Mouse (Mus musculus): ENCODE data around the gene Slc10a4. TPM values are rescaled to one million over a fixed set of nuclear protein-coding genes. Genes with fewer than 3 reads are reported as not detected.

Gene Slc10a4
- polyA plus RNA-seq, 1 experiment from 2014 or later: 1.9 TPM

DNA sequence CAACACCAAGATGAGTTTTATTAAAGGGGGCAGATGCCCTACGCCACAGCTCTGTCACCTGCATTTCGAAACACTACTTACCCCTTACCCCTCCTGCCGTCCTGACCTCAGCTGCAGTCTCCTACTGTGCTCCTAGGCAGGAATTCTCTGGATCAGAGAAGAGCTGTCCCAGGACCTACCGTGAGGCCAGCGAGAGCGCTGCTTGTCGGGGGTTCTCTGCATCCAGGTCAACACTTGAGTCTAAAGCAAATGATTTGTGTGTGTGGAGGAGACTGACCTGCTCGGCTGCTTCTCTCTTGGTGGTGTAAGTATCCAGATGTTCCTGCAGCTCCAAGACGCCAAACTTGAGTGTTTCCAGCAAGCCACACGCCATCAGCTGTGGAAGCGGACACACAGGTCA lies 25.8 kb downstream of the Slc10a4 start:
- Histone ChIP-seq H3K9me3 (ENCODE audit: control insufficient read depth, low read length) (no peaks in the 10 kb centered on the region), H3K4me3 (ENCODE audit: low read depth, low read length) (no peak overlapping the region), H3K4me2 (ENCODE audit: low read depth, low read length) (no peak overlapping the region), H3K36me3 (ENCODE audit: control insufficient read depth, insufficient read depth, low read length) (peaks cover 56% of the 10 kb centered on the region), H3K9ac (ENCODE audit: low read depth, low read length) (no peak overlapping the region), H3K27ac (replicated peaks; ENCODE audit: low read depth, low read length) (no peak overlapping the region), H3K4me1 (ENCODE audit: control insufficient read depth, insufficient read depth, low read length) (no peaks in the 10 kb centered on the region), H3K27me3 (replicated peaks; ENCODE audit: control insufficient read depth, insufficient read depth, low read length) (no peaks in the 10 kb centered on the region)
- DNase-seq (ENCODE audit: low spot score) (no peak), ATAC-seq (ENCODE audit: low read depth) (no peak)
- 87% methylated on average over 11 of the region's 11 CpGs for whole genome bisulfite sequencing

DNA sequence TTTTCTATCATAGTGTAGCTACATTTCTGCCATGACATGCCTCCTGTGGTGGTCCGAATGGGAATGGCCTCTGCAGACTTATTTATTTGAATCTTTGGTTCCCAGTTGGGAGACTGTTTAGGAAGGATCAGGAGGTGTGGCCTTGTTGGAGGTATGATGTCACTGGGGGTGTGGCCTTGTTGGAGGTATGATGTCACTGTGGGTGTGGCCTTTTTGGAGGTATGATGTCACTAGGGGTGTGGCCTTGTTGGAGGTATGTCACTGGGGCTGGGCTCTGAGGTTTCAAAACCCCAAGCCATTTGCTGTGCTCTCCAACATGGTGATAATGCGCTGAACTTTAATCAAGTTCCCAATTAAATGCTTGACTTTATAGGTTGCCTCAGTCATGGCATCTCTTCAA lies 37.4 kb downstream of the Slc10a4 start:
- Histone ChIP-seq H3K27ac (replicated peaks; ENCODE audit: low read depth, low read length) (no peak overlapping the region), H3K4me1 (ENCODE audit: control insufficient read depth, insufficient read depth, low read length) (no peaks in the 10 kb centered on the region), H3K4me2 (ENCODE audit: low read depth, low read length) (no peak overlapping the region), H3K9me3 (ENCODE audit: control insufficient read depth, low read length) (no peaks in the 10 kb centered on the region), H3K36me3 (ENCODE audit: control insufficient read depth, insufficient read depth, low read length) (peaks cover 57% of the 10 kb centered on the region), H3K27me3 (replicated peaks; ENCODE audit: control insufficient read depth, insufficient read depth, low read length) (no peaks in the 10 kb centered on the region), H3K9ac (ENCODE audit: low read depth, low read length) (no peak overlapping the region), H3K4me3 (ENCODE audit: low read depth, low read length) (no peak overlapping the region)
- WGBS: 98% methylated on average over 2 of the region's 2 CpGs
- DNase-seq (ENCODE audit: low spot score) (no peak), ATAC-seq (ENCODE audit: low read depth) (no peak)

DNA sequence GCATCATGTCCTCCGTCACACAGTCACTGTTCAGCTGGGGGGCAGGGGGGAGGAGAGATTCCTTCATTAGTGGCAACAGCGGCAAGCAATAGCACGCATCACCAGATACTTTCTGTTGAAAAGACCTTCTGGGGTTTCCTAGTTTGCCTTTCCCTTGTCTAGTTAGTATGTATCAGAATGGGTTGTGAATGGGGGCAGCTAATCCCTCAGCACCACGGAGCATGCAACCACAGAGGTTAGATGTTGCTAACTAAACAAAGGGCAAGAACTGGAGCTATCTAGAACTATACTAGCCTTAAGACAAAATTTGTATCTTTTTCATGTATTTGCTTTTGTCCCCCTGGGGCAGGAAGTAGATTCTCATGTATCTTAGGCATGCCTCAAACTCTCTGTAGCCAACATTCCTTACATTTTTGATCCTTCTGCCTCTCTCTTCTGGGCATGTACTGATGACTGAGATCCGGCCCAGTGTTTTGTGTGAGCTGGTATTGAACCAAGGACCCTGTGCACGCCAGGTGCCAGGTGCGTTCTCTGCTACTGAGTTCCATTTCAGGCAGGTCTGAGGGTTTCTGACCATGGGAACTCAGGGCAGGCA lies 41.1 kb downstream of the Slc10a4 start:
- DNase-seq (ENCODE audit: low spot score) (no peak), ATAC-seq (ENCODE audit: low read depth) (0 out of 2 replicates have a peak, but pooled peaks have one; percentile 33)
- Histone ChIP-seq H3K4me2 (ENCODE audit: low read depth, low read length) (no peak overlapping the region), H3K9ac (ENCODE audit: low read depth, low read length) (no peak overlapping the region), H3K36me3 (ENCODE audit: control insufficient read depth, insufficient read depth, low read length) (peaks cover 85% of the 10 kb centered on the region), H3K27ac (replicated peaks; ENCODE audit: low read depth, low read length) (no peak overlapping the region), H3K9me3 (ENCODE audit: control insufficient read depth, low read length) (no peaks in the 10 kb centered on the region), H3K4me3 (ENCODE audit: low read depth, low read length) (no peak overlapping the region), H3K27me3 (replicated peaks; ENCODE audit: control insufficient read depth, insufficient read depth, low read length) (no peaks in the 10 kb centered on the region), H3K4me1 (ENCODE audit: control insufficient read depth, insufficient read depth, low read length) (no peaks in the 10 kb centered on the region)
- 50% methylated on average over 7 of the region's 7 CpGs for WGBS

DNA sequence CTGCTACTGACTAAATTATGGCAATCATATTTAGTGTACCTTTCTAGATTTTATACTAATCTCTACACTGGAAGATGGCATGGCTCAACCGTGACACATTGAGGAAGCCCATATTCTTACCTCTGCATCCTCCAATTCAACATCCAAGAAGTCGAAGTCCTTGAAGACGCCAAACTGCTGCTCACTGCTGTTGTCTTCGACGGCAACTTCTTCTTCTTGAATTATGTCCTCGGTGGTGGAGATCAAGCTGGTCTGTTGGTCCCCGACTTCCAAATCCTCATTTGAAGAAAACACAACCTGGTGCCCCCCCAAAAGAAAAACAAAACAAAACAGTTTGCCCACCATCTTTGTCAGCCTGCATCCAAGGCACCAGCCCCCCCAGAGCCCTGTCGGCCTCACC lies 47.2 kb downstream of the Slc10a4 start:
- no peak for ATAC-seq (ENCODE audit: low read depth)
- Histone ChIP-seq H3K4me2 (ENCODE audit: low read depth, low read length) (no peak overlapping the region), H3K27ac (replicated peaks; ENCODE audit: low read depth, low read length) (no peak overlapping the region), H3K4me1 (ENCODE audit: control insufficient read depth, insufficient read depth, low read length) (no peaks in the 10 kb centered on the region), H3K9me3 (ENCODE audit: control insufficient read depth, low read length) (no peaks in the 10 kb centered on the region), H3K36me3 (ENCODE audit: control insufficient read depth, insufficient read depth, low read length) (peaks cover 88% of the 10 kb centered on the region), H3K9ac (ENCODE audit: low read depth, low read length) (no peak overlapping the region), H3K27me3 (replicated peaks; ENCODE audit: control insufficient read depth, insufficient read depth, low read length) (no peaks in the 10 kb centered on the region), H3K4me3 (ENCODE audit: low read depth, low read length) (no peak overlapping the region)
- 96% methylated on average over 8 of the region's 8 CpGs for WGBS
- no peak for DNase-seq (ENCODE audit: low spot score)

DNA sequence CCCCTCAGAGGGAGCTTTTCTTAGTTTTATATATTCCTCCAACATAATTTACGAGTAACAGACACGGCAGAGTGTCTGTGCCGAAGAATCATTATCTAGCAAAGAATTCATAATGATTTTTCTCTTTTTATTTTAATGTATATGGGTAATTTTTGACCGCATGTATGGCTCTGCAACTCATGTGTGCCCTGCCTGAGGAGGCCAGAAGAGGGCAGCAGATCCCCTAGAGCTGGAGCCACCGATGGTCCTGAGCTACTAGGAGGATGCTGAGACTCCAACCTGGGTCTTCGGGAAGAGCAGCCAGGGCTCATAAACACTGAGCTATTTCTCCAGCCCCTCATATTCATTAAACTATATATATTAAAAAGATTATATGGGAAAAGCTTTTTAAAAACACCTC lies 49.8 kb downstream of the Slc10a4 start:
- H3K36me3 ChIP-seq (ENCODE audit: control insufficient read depth, insufficient read depth, low read length): peaks cover 62% of the 10 kb centered on the region
- H3K9ac ChIP-seq (ENCODE audit: low read depth, low read length): no peak overlapping the region
- no peak overlapping the region for H3K4me2 ChIP-seq (ENCODE audit: low read depth, low read length)
- H3K9me3 ChIP-seq (ENCODE audit: control insufficient read depth, low read length): no peaks in the 10 kb centered on the region
- no peaks in the 10 kb centered on the region for H3K27me3 ChIP-seq (replicated peaks; ENCODE audit: control insufficient read depth, insufficient read depth, low read length)
- ATAC-seq (ENCODE audit: low read depth) (no peak), DNase-seq (ENCODE audit: low spot score) (no peak)
- H3K4me3 ChIP-seq (ENCODE audit: low read depth, low read length): no peak overlapping the region
- no peak overlapping the region for H3K27ac ChIP-seq (replicated peaks; ENCODE audit: low read depth, low read length)
- H3K4me1 ChIP-seq (ENCODE audit: control insufficient read depth, insufficient read depth, low read length): no peaks in the 10 kb centered on the region
- WGBS: 91% methylated on average over 6 of the region's 6 CpGs

DNA sequence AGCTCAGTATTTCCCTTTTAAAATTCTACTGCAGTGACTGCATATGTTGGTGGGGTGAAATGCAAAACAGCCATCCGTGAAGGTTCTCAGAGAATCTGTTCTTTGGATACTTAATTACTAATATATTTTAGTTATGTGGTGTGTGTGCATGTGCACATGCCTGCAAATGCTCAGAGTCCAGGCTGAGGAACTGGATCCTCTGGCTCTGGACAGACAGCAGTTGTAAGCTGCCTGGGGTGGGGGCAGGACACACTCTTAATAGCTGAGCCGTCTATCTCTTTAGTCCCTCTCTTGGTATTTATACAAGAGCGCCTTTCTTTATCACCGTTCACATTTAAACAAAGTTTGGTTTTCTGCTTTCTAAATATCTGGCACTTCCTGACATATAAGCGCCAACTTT lies 50.3 kb downstream of the Slc10a4 start:
- no peaks in the 10 kb centered on the region for H3K4me1 ChIP-seq (ENCODE audit: control insufficient read depth, insufficient read depth, low read length)
- H3K9me3 ChIP-seq (ENCODE audit: control insufficient read depth, low read length): no peaks in the 10 kb centered on the region
- no peak overlapping the region for H3K9ac ChIP-seq (ENCODE audit: low read depth, low read length)
- H3K4me2 ChIP-seq (ENCODE audit: low read depth, low read length): no peak overlapping the region
- 94% methylated on average over 5 of the region's 5 CpGs for WGBS
- H3K27me3 ChIP-seq (replicated peaks; ENCODE audit: control insufficient read depth, insufficient read depth, low read length): no peaks in the 10 kb centered on the region
- no peak overlapping the region for H3K4me3 ChIP-seq (ENCODE audit: low read depth, low read length)
- ATAC-seq (ENCODE audit: low read depth) (no peak), DNase-seq (ENCODE audit: low spot score) (no peak)
- no peak overlapping the region for H3K27ac ChIP-seq (replicated peaks; ENCODE audit: low read depth, low read length)
- peaks cover 57% of the 10 kb centered on the region for H3K36me3 ChIP-seq (ENCODE audit: control insufficient read depth, insufficient read depth, low read length)

DNA sequence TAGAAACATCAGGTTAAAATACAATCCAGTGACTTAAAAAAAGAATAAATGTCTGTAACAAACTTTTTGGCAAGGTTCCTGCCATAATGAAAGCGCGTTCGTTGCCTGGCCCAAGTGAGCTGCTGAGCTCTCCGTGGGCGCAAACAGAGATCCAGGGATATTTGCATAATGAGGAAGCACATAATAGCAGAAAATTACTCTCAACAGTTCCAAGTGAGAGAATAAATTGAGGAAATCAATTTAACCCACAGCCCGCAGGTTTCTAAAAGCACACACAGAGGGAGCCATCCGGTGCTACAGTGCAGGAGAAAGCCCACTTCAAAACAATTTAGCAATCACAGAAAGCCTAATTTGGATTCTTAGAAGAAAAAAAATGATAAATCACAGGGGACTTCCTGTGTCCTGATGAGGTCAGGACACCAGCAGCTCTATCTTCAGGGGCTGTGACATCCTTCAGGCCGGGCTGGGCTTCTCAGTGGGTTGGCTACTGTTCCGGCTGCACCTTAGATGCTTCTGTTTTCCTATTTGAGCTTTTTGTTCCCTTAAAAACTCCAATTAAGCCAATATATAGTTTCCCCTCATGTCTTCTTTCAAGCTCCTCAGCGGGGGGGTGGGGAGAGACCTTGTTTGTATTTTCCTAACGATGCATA lies 54.9 kb downstream of the Slc10a4 start:
- WGBS: 69% methylated on average over 11 of the region's 11 CpGs
- no peaks in the 10 kb centered on the region for H3K4me1 ChIP-seq (ENCODE audit: control insufficient read depth, insufficient read depth, low read length)
- DNase-seq (ENCODE audit: low spot score) (no peak), ATAC-seq (ENCODE audit: low read depth) (no peak)
- H3K9ac ChIP-seq (ENCODE audit: low read depth, low read length): no peak overlapping the region
- H3K9me3 ChIP-seq (ENCODE audit: control insufficient read depth, low read length): no peaks in the 10 kb centered on the region
- H3K27ac ChIP-seq (replicated peaks; ENCODE audit: low read depth, low read length): no peak overlapping the region
- H3K4me3 ChIP-seq (ENCODE audit: low read depth, low read length): no peak overlapping the region
- no peaks in the 10 kb centered on the region for H3K27me3 ChIP-seq (replicated peaks; ENCODE audit: control insufficient read depth, insufficient read depth, low read length)
- H3K36me3 ChIP-seq (ENCODE audit: control insufficient read depth, insufficient read depth, low read length): peaks cover 24% of the 10 kb centered on the region
- no peak overlapping the region for H3K4me2 ChIP-seq (ENCODE audit: low read depth, low read length)
